Mouse (Mus musculus) ES-E14 (cell line): ENCODE results near the gene Anapc5. TPM values are rescaled to one million over a fixed set of nuclear protein-coding genes. Genes with fewer than 3 reads are reported as not detected.
A peak's percentile ranks its signal among the peaks of the same experiment; 100 is the strongest.

Experiments used
- DNase-seq: peaks from one replicate; pipeline ENCODE4 v3.0.0-alpha.2; 2013; ENCODE audit warnings: low read depth, low spot score
- H3K27ac ChIP-seq: 2 replicates; pipeline ENCODE4 v1.5.1; 2012; ENCODE audit warnings: low read depth, mild to moderate bottlenecking, low read length, moderate library complexity, mixed read lengths; ENCODE audit not compliant: poor library complexity, insufficient read depth, severe bottlenecking
- H3K36me3 ChIP-seq: 2 replicates; pipeline ENCODE4 v1.6.1; 2012; ENCODE audit warnings: mild to moderate bottlenecking, low read length, moderate library complexity, mixed read lengths; ENCODE audit not compliant: control insufficient read depth, poor library complexity, insufficient read depth, severe bottlenecking
- H3K4me1 ChIP-seq, 2 experiments: fragments of 150-350 bp in 1 of 2; sonication (generic) in 1 of 2; 2 replicates each; pipeline ENCODE4 v1.6.1; 2012; ENCODE audit warnings: low read length in 2 of 2, mild to moderate bottlenecking in 1 of 2, mixed read lengths in 1 of 2; ENCODE audit not compliant: control insufficient read depth in 2 of 2, insufficient read depth in 2 of 2, poor library complexity in 1 of 2
- H3K4me3 ChIP-seq, 2 experiments: fragments of 150-350 bp in 1 of 2; sonication (generic) in 1 of 2; 2 replicates each; pipeline ENCODE4 v1.5.1; 2012; ENCODE audit warnings: low read length in 2 of 2, low read depth in 1 of 2, mild to moderate bottlenecking in 1 of 2, mixed read lengths in 1 of 2; ENCODE audit not compliant: insufficient read depth in 1 of 2, poor library complexity in 1 of 2, severe bottlenecking in 1 of 2
- H3K9ac ChIP-seq: 2 replicates; pipeline ENCODE4 v1.6.1; 2012; ENCODE audit warnings: low read depth, mild to moderate bottlenecking, low read length, mixed read lengths; ENCODE audit not compliant: poor library complexity, insufficient read depth, severe bottlenecking
- H3K9me3 ChIP-seq: fragments of 150-350 bp; sonication (generic); 2 replicates; pipeline ENCODE4 v1.6.1; 2012; ENCODE audit warnings: low read depth, mild to moderate bottlenecking, low read length; ENCODE audit not compliant: control insufficient read depth, insufficient read depth
- CHD2 ChIP-seq: IDR thresholded peaks from 2 replicates; pipeline ENCODE4 v1.6.1; 2014; ENCODE audit warnings: mild to moderate bottlenecking, low read depth, low read length, inconsistent platforms
- HCFC1 ChIP-seq: IDR thresholded peaks from 2 replicates; pipeline ENCODE4 v1.6.1; 2012; ENCODE audit warnings: low read length, inconsistent platforms, borderline replicate concordance; ENCODE audit not compliant: insufficient read depth
- MAFK ChIP-seq: IDR thresholded peaks from 2 replicates; pipeline ENCODE4 v1.6.1; 2014; ENCODE audit warnings: mild to moderate bottlenecking, low read depth, low read length, inconsistent platforms; ENCODE audit not compliant: insufficient read depth
- ZC3H11A ChIP-seq: IDR thresholded peaks from 2 replicates; pipeline ENCODE4 v1.6.1; 2012; ENCODE audit warnings: low read depth, mild to moderate bottlenecking, inconsistent platforms, low read length, borderline replicate concordance
- ZNF384 ChIP-seq: IDR thresholded peaks from 2 replicates; pipeline ENCODE4 v1.6.1; 2012; ENCODE audit warnings: low read depth, low read length, inconsistent platforms
- in situ Hi-C, 2 experiments: fragments of 600-800 bp; cut with MboI; formaldehyde crosslinking; loops; one replicate each; pipeline ENCODE4 v1.15.1; 2025; ENCODE audit warnings: low sequenced_read_pairs in 2 of 2, inconsistent platforms in 1 of 2; ENCODE audit not compliant: unreplicated experiment in 2 of 2
- total RNA-seq: library from RNA; depleted of rRNA; stranded (reverse); fragments of 300-350 nt; gene quantifications from 2 replicates; pipeline ENCODE4 v1.2.3, GENCODE M21; 2012

Gene Anapc5
- total RNA-seq, 1 experiment: 285 TPM

GRCm38 (mm10) chr5:122821524-122821885, 366 bp upstream of the Anapc5 start:
- in situ Hi-C loops: no loop called here
- H3K27ac ChIP-seq: no peak overlapping the region
- TF ChIP-seq ZNF384 (peak; percentile 98), CHD2 (no peak; the same call in 1 of the 2 replicates)
- no peaks in the 10 kb centered on the region for H3K9me3 ChIP-seq
- H3K36me3 ChIP-seq: peaks cover 19% of the 10 kb centered on the region
- H3K4me1 ChIP-seq: no peaks in the 10 kb centered on the region
- no peak for DNase-seq
- H3K4me3 ChIP-seq: peak overlapping the region; percentile 63 to 80
- peak overlapping the region; percentile 38; the same call in 1 of the 2 replicates for H3K9ac ChIP-seq

GRCm38 (mm10) chr5:122812699-122813098, 8.4 kb downstream of the Anapc5 start:
- H3K4me1 ChIP-seq: no peaks in the 10 kb centered on the region
- TF ChIP-seq ZC3H11A (no peak), HCFC1 (no peak), MAFK (no peak), ZNF384 (no peak), CHD2 (no peak)
- no peak for DNase-seq
- no peak overlapping the region for H3K27ac ChIP-seq
- no peaks in the 10 kb centered on the region for H3K9me3 ChIP-seq
- in situ Hi-C loops: no loop called here
- no peak overlapping the region for H3K4me3 ChIP-seq
- H3K36me3 ChIP-seq: peaks cover 33% of the 10 kb centered on the region
- H3K9ac ChIP-seq: no peak overlapping the region

- H3K4me3 ChIP-seq: no peak overlapping the region
- no peaks in the 10 kb centered on the region for H3K4me1 ChIP-seq
- TF ChIP-seq ZNF384 (peak; percentile 80), ZC3H11A (no peak)
- in situ Hi-C loops: no loop called here
- H3K27ac ChIP-seq: no peak overlapping the region
- no peak overlapping the region for H3K9ac ChIP-seq
- H3K9me3 ChIP-seq: no peaks in the 10 kb centered on the region
- H3K36me3 ChIP-seq: peaks cover 33% of the 10 kb centered on the region
- DNase-seq: peak; percentile 68
Observed at GRCm38 (mm10) chr5:122811364-122812079, 9.6 kb downstream of the Anapc5 start.

- Histone ChIP-seq H3K36me3 (peaks cover 49% of the 10 kb centered on the region), H3K4me1 (no peaks in the 10 kb centered on the region), H3K4me3 (no peak overlapping the region), H3K9me3 (no peaks in the 10 kb centered on the region), H3K27ac (no peak overlapping the region), H3K9ac (no peak overlapping the region)
- in situ Hi-C loops: no loop called here
- TF ChIP-seq MAFK: no peak
- TF ChIP-seq HCFC1: no peak
- no peak for TF ChIP-seq ZNF384
- no peak for TF ChIP-seq ZC3H11A
- no peak for TF ChIP-seq CHD2
- no peak for DNase-seq
Observed at GRCm38 (mm10) chr5:122805503-122805902, 15.6 kb downstream of the Anapc5 start.

- H3K27ac ChIP-seq: no peak overlapping the region
- no peak overlapping the region for H3K4me3 ChIP-seq
- no peak for DNase-seq
- H3K9me3 ChIP-seq: no peaks in the 10 kb centered on the region
- H3K9ac ChIP-seq: no peak overlapping the region
- in situ Hi-C loops: no loop called here
- H3K4me1 ChIP-seq: peaks cover 0 to 11% of the 10 kb centered on the region in 2 experiments; a peak in 1 of 4 replicates
- no peak for TF ChIP-seq HCFC1
- H3K36me3 ChIP-seq: peaks cover 70% of the 10 kb centered on the region
Observed at GRCm38 (mm10) chr5:122802706-122803105, 18.4 kb downstream of the Anapc5 start.
